Mouse (Mus musculus) E14TG2a.4 (cell line): ENCODE measurements at regions not wholly inside any gene's neighbourhood (a gene's known extent, or its start where the extent isn't known, plus 50 kb on each side); places are given as distances from the start of the nearest gene placed in this dataset.

Source experiments
- CTCF ChIP-seq: conservative IDR thresholded peaks from 2 replicates; pipeline ENCODE4 v1.5.1; 2014; ENCODE audit warnings: low read length
- NANOG ChIP-seq: IDR thresholded peaks from 2 replicates; pipeline ENCODE4 v1.6.1; 2014; ENCODE audit warnings: borderline replicate concordance, low read length, mixed read lengths
- POU5F1 ChIP-seq: IDR thresholded peaks from 2 replicates; pipeline ENCODE4 v1.6.1; 2014; ENCODE audit warnings: low read length, borderline replicate concordance

- no peak for TF ChIP-seq CTCF
- TF ChIP-seq NANOG = no peak
- no peak for TF ChIP-seq POU5F1
Observed at GRCm38 (mm10) chr10:9005140-9005909, 119.5 kb upstream of the Sash1 start.
